15 mouse cellular contexts compared by ENCODE assay signal in the genomic region with DNA sequence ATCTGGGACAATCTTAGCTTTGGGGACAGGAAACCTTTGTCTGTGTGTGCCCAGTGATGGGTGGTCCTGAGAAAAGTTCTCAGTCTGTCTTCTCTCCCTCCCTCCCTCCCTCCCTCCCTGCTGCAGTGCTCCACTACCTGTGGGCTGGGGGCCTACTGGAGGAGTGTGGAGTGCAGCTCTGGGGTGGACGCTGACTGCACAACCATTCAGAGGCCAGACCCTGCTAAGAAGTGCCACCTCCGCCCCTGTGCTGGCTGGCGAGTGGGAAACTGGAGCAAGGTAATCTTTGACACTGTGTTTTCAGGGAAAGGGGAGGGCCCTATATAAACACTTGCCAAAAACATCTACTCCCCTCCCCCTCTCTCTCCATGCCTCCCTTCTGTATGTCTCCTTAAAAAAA.
"Had no signal": no experiment of that assay in that cellular context is flagged by ENCODE, and none has a peak within 500 bp of the region (broad histone marks: within the 10 kb centered on the region; RNA-seq: fewer than 3 reads in every experiment).

No protein-coding gene starts in this region.

- H3K9ac ChIP-seq: intestine, embryonic 15.5 days; limb, embryonic 12.5 days; liver, embryonic 13.5 days; liver, postnatal 0 days; lung, embryonic 15.5 days; midbrain, embryonic 12.5 days had no signal

- H3K4me1 ChIP-seq: intestine, embryonic 15.5 days; liver, embryonic 13.5 days; lung, embryonic 15.5 days; megakaryocyte, embryonic 14.5 days; midbrain, embryonic 12.5 days had no signal

- H3K4me2 ChIP-seq: intestine, embryonic 15.5 days; limb, embryonic 12.5 days; liver, embryonic 13.5 days; lung, embryonic 15.5 days; midbrain, embryonic 12.5 days had no signal

- ATAC-seq: intestine, embryonic 15.5 days; liver, postnatal 0 days had no signal

- H3K9me3 ChIP-seq: intestine, embryonic 15.5 days; limb, embryonic 12.5 days; liver, embryonic 13.5 days; lung, embryonic 15.5 days; megakaryocyte, embryonic 14.5 days; midbrain, embryonic 12.5 days had no signal

- H3K27me3 ChIP-seq: intestine, embryonic 15.5 days; limb, embryonic 12.5 days; liver, embryonic 13.5 days; lung, embryonic 15.5 days; megakaryocyte, embryonic 14.5 days; midbrain, embryonic 12.5 days had no signal

- H3K27ac ChIP-seq: intestine, embryonic 15.5 days; layer of hippocampus, adult 2 months; limb, embryonic 12.5 days; liver, embryonic 13.5 days; lung, embryonic 15.5 days; macrophage; midbrain, embryonic 12.5 days had no signal

- H3K36me3 ChIP-seq: intestine, embryonic 15.5 days; limb, embryonic 12.5 days; liver, embryonic 13.5 days; lung, embryonic 15.5 days; midbrain, embryonic 12.5 days had no signal

- H3K4me3 ChIP-seq: intestine, embryonic 15.5 days; layer of hippocampus, adult 2 months; limb, embryonic 12.5 days; liver, embryonic 13.5 days; lung, embryonic 15.5 days; megakaryocyte, embryonic 14.5 days; midbrain, embryonic 12.5 days had no signal

- DNase-seq: kidney, adult 8-10 months; kidney, postnatal 25 days; liver; liver, embryonic 13.5 days; liver, postnatal 0 days; lung, postnatal 14 days; right cerebral cortex, postnatal 14 days; thymus, postnatal 4 days had no signal
